Mouse (Mus musculus): ENCODE data around the gene Gadd45a.
"Not testable (repeated sequence)": the region's sequence is repeated elsewhere in the genome, so short reads cannot be mapped to it uniquely, and the experiment has no call there.

- TF ChIP-seq POLR2A (IDR thresholded peaks at IDR 0.05; ENCODE audit: low read depth, low read length); CTCF (conservative IDR thresholded peaks at IDR 0.05; ENCODE audit: insufficient read depth, insufficient read length, low read depth, low read length): not testable (repeated sequence)
Observed at GRCm38 (mm10) chr6:67032972-67033371, 4.3 kb downstream of the Gadd45a start.

Measured in kidney, adult 2 months (tissue).